In genomic region chr19:15908016-15908415, GRCm38 (mm10) we compare ENCODE assay signal across 14 mouse cellular contexts.
"Had no signal": no experiment of that assay in that cellular context is flagged by ENCODE, and none has a peak within 500 bp of the region (broad histone marks: within the 10 kb centered on the region; RNA-seq: fewer than 3 reads in every experiment).

No protein-coding gene starts in this region.

- DNase-seq: lung, adult 2 months; lung, postnatal 36 days; right cerebral cortex, adult 18-20 months; right cerebral cortex, postnatal 25 days; thymus, postnatal 4 days had no signal

- H3K27me3 ChIP-seq: liver, embryonic 15.5 days; midbrain, embryonic 13.5 days; neural tube, embryonic 15.5 days had no signal

- H3K9me3 ChIP-seq: limb, embryonic 10.5 days; liver, embryonic 15.5 days; midbrain, embryonic 13.5 days; neural tube, embryonic 15.5 days had no signal

- H3K4me2 ChIP-seq: liver, embryonic 11.5 days; liver, embryonic 15.5 days; midbrain, embryonic 13.5 days; neural tube, embryonic 15.5 days had no signal

- H3K27ac ChIP-seq: kidney, postnatal 0 days; layer of hippocampus, adult 2 months; limb, embryonic 10.5 days; liver, embryonic 15.5 days; midbrain, embryonic 13.5 days; neural tube, embryonic 15.5 days had no signal

- H3K4me3 ChIP-seq: layer of hippocampus, adult 2 months; limb, embryonic 10.5 days; liver, embryonic 15.5 days; midbrain, embryonic 13.5 days; myocyte; neural tube, embryonic 15.5 days had no signal

- H3K9ac ChIP-seq: liver, embryonic 15.5 days; midbrain, embryonic 13.5 days; neural tube, embryonic 15.5 days had no signal

- ATAC-seq: lung, postnatal 0 days; midbrain, embryonic 13.5 days had no signal
